Mouse (Mus musculus) liver, embryonic 12.5 days (tissue): ENCODE measurements around the gene Rimkla. TPM values are rescaled to one million over a fixed set of nuclear protein-coding genes. Genes with fewer than 3 reads are reported as not detected.
A peak's percentile ranks its signal among the peaks of the same experiment; 100 is the strongest.

Source experiments
- ATAC-seq: fragments of 200-750 bp; cut with Nextera tagmentation; 2 replicates; pipeline ENCODE4 v1.8.0; 2017; ENCODE audit warnings: moderate number of reproducible peaks, mild to moderate bottlenecking, moderate library complexity
- H3K27ac ChIP-seq: fragments of 300-500 bp; sonication (generic); 2 replicates; pipeline ENCODE4 v1.5.1; 2016; ENCODE audit warnings: mild to moderate bottlenecking
- H3K27me3 ChIP-seq: fragments of 300-500 bp; sonication (generic); replicated peaks from 2 replicates; pipeline ENCODE4 v1.6.1; 2016; ENCODE audit warnings: mild to moderate bottlenecking, moderate library complexity
- H3K36me3 ChIP-seq: fragments of 300-500 bp; sonication (generic); 2 replicates; pipeline ENCODE4 v1.6.1; 2016; ENCODE audit warnings: mild to moderate bottlenecking, moderate library complexity
- H3K4me1 ChIP-seq: fragments of 300-500 bp; sonication (generic); 2 replicates; pipeline ENCODE4 v1.6.1; 2016
- H3K4me2 ChIP-seq: fragments of 300-500 bp; sonication (generic); 2 replicates; pipeline ENCODE4 v1.6.1; 2016; ENCODE audit warnings: mild to moderate bottlenecking, moderate library complexity
- H3K4me3 ChIP-seq: fragments of 300-500 bp; sonication (generic); 2 replicates; pipeline ENCODE4 v1.5.1; 2016; ENCODE audit warnings: mild to moderate bottlenecking, moderate library complexity
- H3K9ac ChIP-seq: fragments of 300-500 bp; sonication (generic); 2 replicates; pipeline ENCODE4 v1.6.1; 2016; ENCODE audit warnings: mild to moderate bottlenecking, moderate library complexity
- H3K9me3 ChIP-seq: fragments of 300-500 bp; sonication (generic); replicated peaks from 2 replicates; pipeline ENCODE4 v1.6.1; 2016; ENCODE audit warnings: mild to moderate bottlenecking, moderate library complexity
- WGBS: fragments of 180-500 bp; shearing (Covaris S2); methylation state at CpG from one replicate; pipeline ENCODE4 v1.1.7; 2016; ENCODE audit not compliant: insufficient replicate concordance; 5-methylcytosine and 5-hydroxymethylcytosine counted together
- polyA plus RNA-seq: library from polyadenylated mRNA; unstranded; fragments of >200 nt; fragmentation: Nextera tagmentation; extraction: Ambion mirVana; gene quantifications from 2 replicates; pipeline ENCODE4 v1.2.1, GENCODE M21; 2016

Gene Rimkla
- polyA plus RNA-seq, 1 experiment from 2014 or later = 0.08 TPM

DNA sequence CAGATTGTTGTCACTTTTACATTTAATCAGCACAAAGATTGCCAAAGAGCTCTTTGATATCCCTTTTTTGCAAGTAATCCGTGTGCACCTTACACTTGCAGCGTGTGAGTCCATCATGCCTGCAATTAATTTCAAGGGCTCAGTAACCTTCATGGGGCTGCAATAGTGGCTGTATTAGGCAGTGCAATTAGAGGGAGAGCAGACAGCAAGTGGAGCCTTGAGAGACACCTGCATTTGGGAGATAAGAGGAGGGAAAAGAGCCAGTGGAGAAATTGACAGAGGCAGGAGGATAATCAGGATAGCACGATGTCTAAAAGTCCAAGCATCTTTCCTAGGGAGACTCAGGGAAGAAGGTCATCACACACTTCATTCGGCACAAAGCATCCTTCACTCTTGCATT is 31.1 kb upstream of the Rimkla start:
- H3K4me3 ChIP-seq = no peak overlapping the region
- ATAC-seq = no peak
- H3K9me3 ChIP-seq = no peaks in the 10 kb centered on the region
- H3K27ac ChIP-seq = no peak overlapping the region
- H3K36me3 ChIP-seq = no peaks in the 10 kb centered on the region
- 48% methylated on average over 4 of the region's 4 CpGs for WGBS
- no peaks in the 10 kb centered on the region for H3K4me1 ChIP-seq
- no peaks in the 10 kb centered on the region; the same call in 1 of the 2 replicates for H3K27me3 ChIP-seq
- H3K4me2 ChIP-seq = no peak overlapping the region
- no peak overlapping the region for H3K9ac ChIP-seq

DNA sequence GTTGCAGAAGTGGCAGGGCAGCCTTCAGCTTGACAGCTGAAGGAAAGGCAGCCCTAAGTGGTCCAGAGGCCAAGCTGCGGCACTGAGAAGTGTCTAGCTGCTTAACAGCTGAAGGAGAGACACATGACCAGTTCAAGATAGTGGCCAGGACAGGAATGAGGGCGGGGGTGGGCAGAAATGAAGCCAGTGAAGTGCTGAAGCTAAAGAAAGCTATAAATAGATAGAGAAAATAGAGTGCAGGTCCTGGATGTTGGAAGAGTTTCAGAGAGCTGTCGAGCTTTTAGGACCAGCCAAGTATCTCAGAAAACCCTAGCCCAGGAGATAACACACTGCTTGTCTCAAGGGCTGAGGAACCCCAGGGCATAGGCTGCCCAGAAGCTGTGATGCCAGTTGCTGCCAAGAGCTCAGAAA is 20.3 kb upstream of the Rimkla start:
- ATAC-seq = no peak
- Histone ChIP-seq H3K4me1 (no peaks in the 10 kb centered on the region), H3K4me2 (no peak overlapping the region), H3K36me3 (no peaks in the 10 kb centered on the region), H3K4me3 (no peak overlapping the region), H3K9ac (no peak overlapping the region), H3K27ac (no peak overlapping the region), H3K9me3 (no peaks in the 10 kb centered on the region), H3K27me3 (0 out of 2 replicates have a peak, but pooled peaks cover 7% of the 10 kb centered on the region)
- 42% methylated on average over 3 of the region's 3 CpGs for WGBS

DNA sequence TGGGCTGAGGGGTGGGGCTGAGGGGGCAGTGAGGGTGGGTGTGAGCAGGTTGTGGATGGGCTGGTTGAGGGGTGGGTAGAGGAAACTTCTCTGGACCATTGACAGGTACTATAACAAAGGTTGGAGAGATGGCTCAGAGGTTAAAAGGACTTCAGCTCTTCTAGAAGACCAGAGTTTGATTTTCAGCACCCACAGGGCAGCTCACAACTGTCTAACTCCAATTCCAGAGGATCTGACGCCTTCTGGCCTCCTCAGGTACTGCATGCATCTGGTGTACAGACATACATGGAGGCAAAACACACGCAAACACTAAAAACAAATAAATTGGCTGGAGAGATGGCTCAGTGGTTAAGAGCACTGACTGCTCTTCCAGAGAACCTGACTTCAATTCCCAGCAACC is 19.2 kb upstream of the Rimkla start:
- Histone ChIP-seq H3K4me1 (no peaks in the 10 kb centered on the region), H3K4me3 (no peak overlapping the region), H3K27ac (no peak overlapping the region), H3K9me3 (no peaks in the 10 kb centered on the region), H3K36me3 (no peaks in the 10 kb centered on the region), H3K9ac (no peak overlapping the region), H3K27me3 (0 out of 2 replicates have a peak, but pooled peaks cover 7% of the 10 kb centered on the region), H3K4me2 (no peak overlapping the region)
- 50% methylated on average over 2 of the region's 2 CpGs for WGBS
- ATAC-seq = no peak

DNA sequence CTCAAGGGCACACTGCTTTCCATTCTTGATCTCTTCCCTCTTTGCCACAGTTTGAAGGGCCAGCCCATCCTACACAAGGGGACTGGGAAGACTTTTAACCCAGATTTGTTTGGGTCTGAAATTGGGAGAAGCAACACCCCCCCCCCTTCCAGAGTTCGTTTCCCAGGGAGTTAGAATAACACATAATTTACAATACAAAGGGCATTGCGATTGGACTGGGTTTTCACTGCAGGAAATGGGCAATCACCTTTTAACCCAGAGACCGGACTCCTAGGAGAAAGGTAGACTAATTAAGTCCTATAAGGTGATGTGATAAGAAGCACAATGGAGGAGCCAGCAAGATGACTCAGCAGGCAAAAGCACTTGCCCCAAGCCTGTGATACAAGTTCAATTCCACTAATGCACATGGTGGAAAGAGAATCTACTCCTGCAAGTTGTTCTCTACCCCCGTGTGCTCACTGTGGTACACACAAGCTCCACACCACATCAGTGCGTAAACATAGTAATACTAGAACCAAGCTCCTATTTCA is 6.0 kb upstream of the Rimkla start:
- Histone ChIP-seq H3K27ac (no peak overlapping the region), H3K27me3 (peaks cover 23% of the 10 kb centered on the region), H3K4me3 (no peak overlapping the region), H3K4me2 (no peak overlapping the region), H3K36me3 (no peaks in the 10 kb centered on the region), H3K9ac (no peak overlapping the region), H3K4me1 (no peaks in the 10 kb centered on the region), H3K9me3 (no peaks in the 10 kb centered on the region)
- ATAC-seq = no peak
- WGBS = 52% methylated on average over 5 of the region's 5 CpGs

DNA sequence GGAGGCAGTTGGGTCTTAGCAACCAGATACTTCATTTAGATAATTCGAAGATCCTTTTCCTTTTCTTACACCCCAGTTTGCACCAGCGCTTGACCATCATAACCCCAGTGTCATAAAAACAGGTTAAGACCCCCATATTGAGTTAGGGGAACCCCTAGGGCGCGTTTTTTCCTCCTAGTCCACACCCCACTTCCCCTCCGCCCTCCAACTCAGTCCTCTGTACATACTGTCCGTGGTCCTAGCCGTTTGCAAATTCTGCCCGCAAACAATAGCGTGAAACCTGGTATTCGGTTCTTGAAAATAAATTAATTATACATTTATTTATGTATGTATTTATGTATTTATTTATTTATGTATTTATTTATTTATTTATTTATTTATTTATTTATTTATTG is 502 bp upstream of the Rimkla start:
- no peak overlapping the region for H3K27ac ChIP-seq
- no peaks in the 10 kb centered on the region for H3K36me3 ChIP-seq
- H3K9ac ChIP-seq = no peak overlapping the region
- H3K4me3 ChIP-seq = peak overlapping the region; percentile 54; the same call in 1 of the 2 replicates
- ATAC-seq = no peak
- peaks cover 5% of the 10 kb centered on the region; the same call in 1 of the 2 replicates for H3K4me1 ChIP-seq
- 28% methylated on average over 10 of the region's 10 CpGs for WGBS
- peak overlapping the region; percentile 76 for H3K4me2 ChIP-seq
- H3K27me3 ChIP-seq = peaks cover 57% of the 10 kb centered on the region
- H3K9me3 ChIP-seq = no peaks in the 10 kb centered on the region

DNA sequence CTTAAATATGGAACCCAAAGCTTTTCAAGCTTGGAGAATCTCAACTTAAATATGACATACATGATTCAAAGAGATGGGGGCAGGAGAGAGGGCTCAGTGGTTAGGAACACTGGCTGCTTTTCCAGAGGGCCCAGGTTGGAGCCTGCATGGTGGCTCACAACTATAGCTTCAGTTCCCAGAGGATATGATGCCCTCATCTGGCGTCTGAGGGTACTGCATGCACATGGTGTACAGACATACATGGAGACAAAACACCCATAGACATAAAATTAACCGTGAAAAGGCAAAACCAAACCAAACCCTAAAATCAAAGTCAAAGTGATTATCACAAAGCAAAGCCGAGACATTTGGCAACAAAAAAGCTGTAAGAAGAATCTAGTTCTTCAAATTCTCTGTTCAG is 1.6 kb downstream of the Rimkla start:
- Histone ChIP-seq H3K9ac (no peak overlapping the region), H3K36me3 (no peaks in the 10 kb centered on the region), H3K9me3 (no peaks in the 10 kb centered on the region), H3K4me1 (peaks cover 5% of the 10 kb centered on the region; the same call in 1 of the 2 replicates), H3K4me3 (no peak overlapping the region), H3K27me3 (peaks cover 57% of the 10 kb centered on the region), H3K27ac (no peak overlapping the region), H3K4me2 (no peak overlapping the region)
- no peak for ATAC-seq
- 56% methylated on average over 3 of the region's 3 CpGs for WGBS

DNA sequence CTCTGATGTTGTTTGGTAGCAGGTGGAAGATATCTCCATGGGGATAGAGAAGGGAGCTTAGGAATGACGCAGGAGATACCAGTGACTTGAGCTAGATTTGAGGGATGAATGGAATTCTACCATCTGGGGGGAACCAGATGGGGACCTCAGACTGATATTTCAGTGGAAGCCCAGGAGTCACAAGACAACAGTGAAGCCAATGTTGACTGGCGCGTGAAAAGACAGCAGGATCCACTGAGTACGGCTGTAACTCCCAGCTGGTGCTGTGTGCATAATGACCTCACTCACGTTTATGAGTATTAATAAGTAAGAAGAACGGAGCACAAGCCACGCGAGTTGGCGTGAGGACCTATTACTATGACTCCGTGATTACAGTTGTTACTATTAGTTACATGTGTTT is 2.8 kb downstream of the Rimkla start:
- WGBS = 81% methylated on average over 10 of the region's 10 CpGs
- Histone ChIP-seq H3K9ac (no peak overlapping the region), H3K27ac (no peak overlapping the region), H3K36me3 (no peaks in the 10 kb centered on the region), H3K27me3 (peaks cover 50% of the 10 kb centered on the region), H3K4me2 (no peak overlapping the region), H3K4me3 (no peak overlapping the region), H3K4me1 (peaks cover 5% of the 10 kb centered on the region; the same call in 1 of the 2 replicates), H3K9me3 (no peaks in the 10 kb centered on the region)
- no peak for ATAC-seq

GRCm38 (mm10) chr4:119484882-119485281 is 7.5 kb downstream of the Rimkla start:
- no peak overlapping the region for H3K9ac ChIP-seq
- H3K4me2 ChIP-seq = no peak overlapping the region
- H3K27ac ChIP-seq = no peak overlapping the region
- H3K4me1 ChIP-seq = no peaks in the 10 kb centered on the region
- peaks cover 25% of the 10 kb centered on the region for H3K27me3 ChIP-seq
- WGBS = 63% methylated on average over 7 of the region's 7 CpGs
- no peak for ATAC-seq
- no peak overlapping the region for H3K4me3 ChIP-seq
- H3K36me3 ChIP-seq = no peaks in the 10 kb centered on the region
- H3K9me3 ChIP-seq = no peaks in the 10 kb centered on the region

DNA sequence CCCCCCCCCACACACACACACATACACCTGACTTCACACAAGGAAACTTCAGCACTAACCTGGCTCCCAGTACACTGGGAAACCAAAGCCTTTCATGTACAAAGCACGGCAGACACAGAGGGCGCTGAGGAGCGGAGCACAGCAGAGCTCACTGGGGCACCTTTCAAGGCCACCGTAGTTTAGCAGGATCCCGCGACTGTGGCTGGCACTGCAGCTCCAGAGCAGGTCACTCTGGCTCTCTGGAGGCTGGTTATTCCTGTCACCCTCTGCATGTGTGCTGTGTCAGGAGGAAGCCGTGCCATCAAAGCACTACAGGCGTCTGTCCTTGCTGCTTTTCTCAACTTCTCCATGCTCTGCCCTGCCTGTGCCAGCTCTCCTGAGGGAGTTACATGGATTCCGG is 9.4 kb downstream of the Rimkla start:
- no peak overlapping the region for H3K4me3 ChIP-seq
- H3K27me3 ChIP-seq = peaks cover 16% of the 10 kb centered on the region
- H3K4me1 ChIP-seq = no peaks in the 10 kb centered on the region
- no peak; the same call in 1 of the 2 replicates for ATAC-seq
- H3K9me3 ChIP-seq = no peaks in the 10 kb centered on the region
- H3K27ac ChIP-seq = no peak overlapping the region
- WGBS = 47% methylated on average over 9 of the region's 9 CpGs
- H3K36me3 ChIP-seq = no peaks in the 10 kb centered on the region
- H3K9ac ChIP-seq = no peak overlapping the region
- no peak overlapping the region for H3K4me2 ChIP-seq

DNA sequence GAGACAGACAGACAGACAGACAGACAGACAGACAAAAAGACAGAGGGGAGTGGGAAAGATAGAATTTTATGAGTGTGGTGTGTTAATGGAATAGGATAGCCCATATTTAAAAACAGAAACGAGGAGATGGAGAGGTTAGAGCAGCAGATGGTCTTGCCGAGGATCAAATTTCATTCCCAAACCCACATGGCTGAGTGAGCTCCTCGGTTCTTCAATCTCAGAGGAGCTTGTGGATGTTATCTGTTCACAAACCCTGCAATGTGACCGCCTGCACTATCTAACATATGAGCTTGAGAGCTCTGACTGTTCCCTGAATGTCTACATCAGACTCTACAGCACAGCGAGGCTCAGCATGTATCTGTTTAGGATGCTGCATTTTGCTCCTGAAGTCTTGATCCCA is 19.3 kb downstream of the Rimkla start:
- ATAC-seq = no peak

GRCm38 (mm10) chr4:119472545-119472944 is 19.9 kb downstream of the Rimkla start:
- Histone ChIP-seq H3K27me3 (peaks cover 5% of the 10 kb centered on the region; the same call in 1 of the 2 replicates), H3K9me3 (no peaks in the 10 kb centered on the region), H3K9ac (no peak overlapping the region), H3K4me3 (no peak overlapping the region), H3K4me2 (no peak overlapping the region), H3K36me3 (no peaks in the 10 kb centered on the region), H3K27ac (no peak overlapping the region), H3K4me1 (no peaks in the 10 kb centered on the region)
- ATAC-seq = no peak
- WGBS = 86% methylated on average over 9 of the region's 9 CpGs

More for the DNA sequence above, 19.3 kb downstream of the Rimkla start:
- Histone ChIP-seq H3K27ac (no peak overlapping the region), H3K4me2 (no peak overlapping the region), H3K9ac (no peak overlapping the region), H3K9me3 (no peaks in the 10 kb centered on the region), H3K4me1 (no peaks in the 10 kb centered on the region), H3K36me3 (no peaks in the 10 kb centered on the region), H3K4me3 (no peak overlapping the region), H3K27me3 (peaks cover 5% of the 10 kb centered on the region; the same call in 1 of the 2 replicates)
- 41% methylated on average over 5 of the region's 5 CpGs for WGBS

- ATAC-seq = no peak
These were observed 24.6 kb downstream of the Rimkla start for GRCm38 (mm10) chr4:119467720-119468380.

More at GRCm38 (mm10) chr4:119467720-119468380, 24.6 kb downstream of the Rimkla start:
- no peak overlapping the region for H3K9ac ChIP-seq
- no peak overlapping the region for H3K4me2 ChIP-seq
- H3K4me1 ChIP-seq = no peaks in the 10 kb centered on the region
- no peaks in the 10 kb centered on the region for H3K9me3 ChIP-seq
- 67% methylated on average over 16 of the region's 16 CpGs for WGBS
- H3K27ac ChIP-seq = no peak overlapping the region
- H3K4me3 ChIP-seq = no peak overlapping the region
- no peaks in the 10 kb centered on the region for H3K27me3 ChIP-seq
- no peaks in the 10 kb centered on the region for H3K36me3 ChIP-seq
